Mouse (Mus musculus) bone marrow, adult 2 months (tissue): ENCODE data around the gene Fgf11.

Experiments
- CTCF ChIP-seq: fragments of 200-500 bp; IDR thresholded peaks from 2 replicates; pipeline ENCODE4 v1.5.1; 2011; ENCODE audit warnings: low read length, control low read depth; ENCODE audit not compliant: control insufficient read depth, insufficient read depth
- POLR2A ChIP-seq: fragments of 200-500 bp; IDR thresholded peaks from 2 replicates; pipeline ENCODE4 v1.6.1; 2011; ENCODE audit warnings: low read depth, mild to moderate bottlenecking, control low read depth, low read length, borderline replicate concordance; ENCODE audit not compliant: control insufficient read depth

DNA sequence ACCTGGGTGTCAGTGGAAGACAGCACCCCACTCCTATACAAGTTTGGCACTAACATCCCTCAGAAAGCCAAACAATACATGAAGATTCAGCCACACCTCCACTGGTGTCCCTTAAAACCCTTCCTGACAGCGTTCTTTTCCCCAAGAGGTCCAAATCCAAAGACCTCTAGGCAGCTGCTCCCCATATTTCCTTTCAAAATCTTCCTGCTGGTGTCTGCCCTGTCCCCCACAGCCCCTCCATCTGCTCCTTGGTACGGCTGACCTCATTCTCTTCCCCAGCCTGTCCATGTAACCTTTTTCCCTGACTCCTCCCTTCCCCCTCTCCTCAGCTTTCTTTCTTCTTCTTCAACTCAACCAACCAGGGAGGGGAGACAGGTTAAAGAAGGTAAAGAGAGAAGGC lies 21.8 kb upstream of the Fgf11 start:
- TF ChIP-seq CTCF (no peak), POLR2A (no peak)
